Mouse (Mus musculus) forebrain, embryonic 15.5 days (tissue): Measurements from ENCODE around the gene Pnmt. TPM values are rescaled to one million over a fixed set of nuclear protein-coding genes. Genes with fewer than 3 reads are reported as not detected.
"Not testable (repeated sequence)": the region's sequence is repeated elsewhere in the genome, so short reads cannot be mapped to it uniquely, and the experiment has no call there.

Source experiments
- ATAC-seq: fragments of 200-750 bp; cut with Nextera tagmentation; replicated peaks from 2 replicates; pipeline ENCODE4 v1.8.0; 2017; ENCODE audit warnings: mild to moderate bottlenecking, moderate TSS enrichment, moderate library complexity
- H3K27ac ChIP-seq: fragments of 300-500 bp; sonication (generic); replicated peaks from 2 replicates; pipeline ENCODE4 v1.5.1; 2015; ENCODE audit warnings: mild to moderate bottlenecking, inconsistent platforms
- H3K27me3 ChIP-seq: fragments of 300-500 bp; sonication (generic); 2 replicates; pipeline ENCODE4 v1.6.1; 2015; ENCODE audit warnings: inconsistent platforms
- H3K36me3 ChIP-seq: fragments of 300-500 bp; sonication (generic); 2 replicates; pipeline ENCODE4 v1.6.1; 2015; ENCODE audit warnings: mild to moderate bottlenecking, inconsistent platforms
- H3K4me1 ChIP-seq: fragments of 300-500 bp; sonication (generic); 2 replicates; pipeline ENCODE4 v1.6.1; 2015; ENCODE audit warnings: inconsistent platforms
- H3K4me2 ChIP-seq: fragments of 300-500 bp; sonication (generic); replicated peaks from 2 replicates; pipeline ENCODE4 v1.6.1; 2015; ENCODE audit warnings: mild to moderate bottlenecking, inconsistent platforms
- H3K4me3 ChIP-seq: fragments of 300-500 bp; sonication (generic); 2 replicates; pipeline ENCODE4 v1.5.1; 2015; ENCODE audit warnings: mild to moderate bottlenecking, inconsistent platforms
- H3K9ac ChIP-seq: fragments of 300-500 bp; sonication (generic); replicated peaks from 2 replicates; pipeline ENCODE4 v1.6.1; 2015; ENCODE audit warnings: mild to moderate bottlenecking, inconsistent platforms
- H3K9me3 ChIP-seq: fragments of 300-500 bp; sonication (generic); 2 replicates; pipeline ENCODE4 v1.6.1; 2016; ENCODE audit warnings: inconsistent platforms
- WGBS: fragments of 180-500 bp; shearing (Covaris S2); methylation state at CpG from one replicate; pipeline ENCODE4 v1.1.7; 2015; ENCODE audit warnings: mixed read lengths; 5-methylcytosine and 5-hydroxymethylcytosine counted together
- polyA plus RNA-seq: library from polyadenylated mRNA; unstranded; fragments of >200 nt; fragmentation: Nextera tagmentation; extraction: Ambion mirVana; gene quantifications from 2 replicates; pipeline ENCODE4 v1.2.1, GENCODE M21; 2015

Gene Pnmt
- polyA plus RNA-seq, 1 experiment from 2014 or later = 0.70 TPM

DNA sequence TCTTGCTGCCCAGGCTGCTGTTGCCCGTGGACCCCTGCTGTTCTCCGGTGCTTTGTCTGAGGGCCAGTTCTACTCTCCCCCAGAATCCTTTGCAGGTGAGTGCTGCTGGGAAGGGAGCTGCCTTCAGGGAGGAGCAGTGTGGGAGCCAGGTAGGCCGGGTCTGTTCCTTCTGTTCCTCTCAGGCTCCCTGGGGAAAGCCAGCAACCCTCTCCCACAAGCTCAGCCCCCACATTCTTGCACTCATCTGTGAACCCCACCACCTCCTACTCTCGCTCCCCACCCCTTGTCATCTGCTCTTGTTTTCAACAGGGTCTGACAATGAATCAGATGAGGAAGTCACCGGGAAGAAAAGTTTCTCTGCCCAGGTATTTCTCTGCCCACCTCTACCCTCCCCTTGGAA lies 9.5 kb upstream of the Pnmt start:
- no peak overlapping the region for H3K4me3 ChIP-seq
- no peak overlapping the region for H3K9ac ChIP-seq
- no peak for ATAC-seq
- H3K4me2 ChIP-seq = no peak overlapping the region
- H3K27me3 ChIP-seq = no peaks in the 10 kb centered on the region
- H3K9me3 ChIP-seq = no peaks in the 10 kb centered on the region
- H3K27ac ChIP-seq = no peak overlapping the region
- H3K36me3 ChIP-seq = peaks cover 52% of the 10 kb centered on the region
- WGBS = 68% methylated on average over 5 of the region's 5 CpGs
- peaks cover 29% of the 10 kb centered on the region for H3K4me1 ChIP-seq

DNA sequence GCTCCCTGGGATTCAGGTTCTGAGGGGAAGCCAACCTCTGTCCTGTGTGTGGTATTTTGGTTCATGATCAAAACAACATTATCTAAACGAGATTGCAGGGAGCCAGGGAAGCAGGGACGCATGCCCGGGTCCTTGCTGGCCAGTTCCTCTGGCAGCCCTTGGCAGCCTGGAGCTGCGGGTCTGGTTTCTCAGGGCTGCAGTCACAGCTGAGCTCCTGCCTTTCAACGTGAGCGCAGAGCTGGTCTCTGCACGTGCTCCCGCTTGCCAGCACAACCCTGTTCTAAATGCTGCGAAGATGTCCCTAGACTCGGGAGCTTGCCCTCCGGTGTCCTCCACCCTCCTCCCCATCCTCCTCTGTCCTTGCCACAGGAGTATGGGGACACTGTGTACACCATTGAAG lies 8.5 kb upstream of the Pnmt start:
- Histone ChIP-seq H3K27me3 (no peaks in the 10 kb centered on the region), H3K9me3 (no peaks in the 10 kb centered on the region), H3K4me3 (no peak overlapping the region), H3K4me2 (no peak overlapping the region), H3K4me1 (peaks cover 23% of the 10 kb centered on the region), H3K27ac (no peak overlapping the region), H3K9ac (no peak overlapping the region), H3K36me3 (peaks cover 52% of the 10 kb centered on the region)
- ATAC-seq = no peak
- 90% methylated on average over 11 of the region's 11 CpGs for WGBS

DNA sequence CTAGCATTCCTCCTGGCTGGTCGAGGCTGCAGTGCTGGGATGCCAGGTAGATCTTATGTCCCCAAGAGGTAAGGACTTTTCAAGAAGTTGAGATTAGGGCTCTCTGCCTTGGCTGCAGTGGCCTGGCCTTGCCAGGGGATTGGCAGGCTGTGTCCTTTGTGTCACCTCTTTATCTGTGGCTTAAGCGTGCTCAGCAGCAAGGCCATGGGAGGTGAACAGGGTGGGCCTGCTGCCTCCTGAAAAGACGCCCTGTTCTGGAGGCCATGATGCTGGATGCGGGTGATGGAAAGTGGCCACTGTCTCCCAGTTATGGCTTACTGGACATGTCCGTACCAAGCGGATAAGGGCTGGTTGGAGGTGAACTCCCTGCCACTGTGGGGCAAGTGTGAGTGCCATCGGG lies 6.9 kb upstream of the Pnmt start:
- Histone ChIP-seq H3K4me1 (peaks cover 18% of the 10 kb centered on the region), H3K27me3 (no peaks in the 10 kb centered on the region), H3K27ac (peak overlapping the region; percentile 48; the same call in 1 of the 2 replicates), H3K9me3 (no peaks in the 10 kb centered on the region), H3K36me3 (peaks cover 52% of the 10 kb centered on the region), H3K9ac (no peak overlapping the region), H3K4me2 (no peak overlapping the region), H3K4me3 (no peak overlapping the region)
- no peak for ATAC-seq
- 92% methylated on average over 7 of the region's 7 CpGs for WGBS

GRCm38 (mm10) chr11:98380106-98380505 lies 6.1 kb upstream of the Pnmt start:
- H3K9ac ChIP-seq = no peak overlapping the region
- peaks cover 51% of the 10 kb centered on the region for H3K36me3 ChIP-seq
- H3K27ac ChIP-seq = peak overlapping the region; percentile 48
- no peak overlapping the region for H3K4me2 ChIP-seq
- no peaks in the 10 kb centered on the region for H3K27me3 ChIP-seq
- WGBS = 77% methylated on average over 6 of the region's 6 CpGs
- H3K4me3 ChIP-seq = no peak overlapping the region
- H3K4me1 ChIP-seq = peaks cover 10% of the 10 kb centered on the region
- no peaks in the 10 kb centered on the region for H3K9me3 ChIP-seq
- ATAC-seq = no peak

- ATAC-seq = no peak
- Histone ChIP-seq H3K9me3 (no peaks in the 10 kb centered on the region), H3K9ac (no peak overlapping the region), H3K4me1 (peaks cover 8% of the 10 kb centered on the region), H3K4me2 (no peak overlapping the region), H3K36me3 (peaks cover 35% of the 10 kb centered on the region), H3K27me3 (0 out of 2 replicates have a peak, but pooled peaks cover 8% of the 10 kb centered on the region), H3K4me3 (no peak overlapping the region), H3K27ac (no peak overlapping the region)
- WGBS = 88% methylated on average over 2 of the region's 2 CpGs
Measured at GRCm38 (mm10) chr11:98381651-98382050, 4.6 kb upstream of the Pnmt start.

DNA sequence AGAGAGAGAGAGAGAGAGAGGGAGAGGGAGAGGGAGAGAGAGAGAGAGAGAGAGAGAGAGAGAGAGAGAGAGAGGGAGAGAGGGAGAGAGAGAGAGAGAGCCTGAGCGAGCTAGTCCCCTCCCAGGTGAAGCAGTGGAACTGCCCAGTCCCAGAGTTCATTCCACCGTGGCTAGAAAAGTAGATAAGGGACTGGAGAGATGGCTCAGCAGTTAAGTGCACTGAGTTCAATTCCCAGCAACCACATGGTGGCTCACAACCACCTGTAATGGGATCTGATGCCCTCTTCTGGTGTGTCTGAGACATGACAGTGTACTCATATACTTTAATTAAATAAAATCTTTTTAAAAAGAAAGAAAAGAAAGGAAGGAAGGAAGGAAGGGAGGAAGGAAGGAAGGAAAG lies 3.8 kb upstream of the Pnmt start:
- H3K4me2 ChIP-seq, H3K4me1 ChIP-seq, H3K9ac ChIP-seq, ATAC-seq, H3K4me3 ChIP-seq, H3K27ac ChIP-seq, H3K9me3 ChIP-seq: not testable (repeated sequence)
- peaks cover 12% of the 10 kb centered on the region; the same call in 1 of the 2 replicates for H3K27me3 ChIP-seq
- WGBS = 50% methylated on average over 2 of the region's 2 CpGs
- H3K36me3 ChIP-seq = peaks cover 28% of the 10 kb centered on the region

DNA sequence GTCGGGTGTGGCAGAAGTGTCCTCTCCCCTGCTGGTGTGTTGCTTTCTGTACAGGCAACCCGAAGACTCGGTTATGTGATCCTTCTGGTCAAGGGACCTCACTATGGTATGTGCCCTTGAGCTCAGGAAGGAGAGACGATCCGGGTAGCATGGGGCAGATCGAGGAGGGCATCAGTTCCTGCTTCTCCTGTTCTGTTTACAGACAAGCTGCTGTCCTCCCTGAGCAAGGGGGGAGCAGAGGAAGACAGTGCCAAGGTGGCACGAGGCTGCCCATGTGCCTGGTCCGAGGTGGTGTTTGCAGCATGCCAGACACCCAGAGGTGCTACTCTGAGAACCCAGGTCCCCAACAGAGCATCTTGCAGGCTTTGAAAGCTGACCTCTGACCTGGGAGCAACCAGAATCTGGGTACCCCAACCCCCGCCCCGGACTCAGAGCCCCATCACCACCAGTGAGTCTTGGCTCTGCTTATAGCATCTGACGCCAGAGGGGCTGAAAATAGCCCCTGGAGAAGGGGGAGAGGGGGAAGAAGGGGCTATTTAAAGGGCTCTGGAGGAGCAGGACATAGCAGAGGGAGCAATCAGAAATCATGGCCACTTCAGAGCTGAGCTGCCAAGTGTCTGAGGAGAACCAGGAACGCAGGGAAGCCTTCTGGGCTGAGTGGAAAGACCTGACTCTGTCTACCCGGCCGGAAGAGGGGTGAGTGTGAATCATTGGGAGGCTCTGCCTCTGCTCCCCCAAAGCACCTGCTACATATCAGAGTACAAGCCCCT lies 2.8 kb upstream of the Pnmt start, which contains the start of gene Tcap:
Gene Tcap, plus strand, starts transcription at position 551 of the 770 bp plus-strand sequence.
- H3K27ac ChIP-seq = no peak within 1 kb of the TSS
- WGBS = 66% methylated on average over 14 of the region's 14 CpGs
- H3K4me1 ChIP-seq = peaks cover 8% of the 10 kb centered on the region
- H3K4me2 ChIP-seq = no peak within 1 kb of the TSS
- peaks cover 17% of the 10 kb centered on the region for H3K36me3 ChIP-seq
- H3K9ac ChIP-seq = no peak within 1 kb of the TSS
- no peaks in the 10 kb centered on the region for H3K9me3 ChIP-seq
- H3K4me3 ChIP-seq = no peak within 1 kb of the TSS
- H3K27me3 ChIP-seq = peaks cover 20% of the 10 kb centered on the region
- ATAC-seq = no peak

DNA sequence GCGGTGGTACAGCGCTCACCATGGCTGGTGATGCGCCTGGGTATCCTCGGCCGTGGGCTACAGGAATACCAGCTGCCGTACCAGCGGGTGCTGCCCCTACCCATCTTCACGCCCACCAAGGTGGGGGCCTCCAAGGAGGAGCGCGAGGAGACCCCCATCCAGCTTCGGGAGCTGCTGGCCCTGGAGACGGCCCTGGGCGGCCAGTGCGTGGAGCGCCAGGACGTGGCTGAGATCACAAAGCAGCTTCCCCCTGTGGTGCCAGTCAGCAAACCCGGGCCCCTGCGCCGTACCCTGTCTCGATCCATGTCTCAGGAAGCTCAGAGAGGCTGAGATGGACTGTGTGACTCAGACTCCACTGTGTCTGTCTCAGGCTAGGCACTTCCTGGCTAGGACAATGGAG lies 2.0 kb upstream of the Pnmt start:
- H3K4me3 ChIP-seq = no peak overlapping the region
- H3K36me3 ChIP-seq = peaks cover 10% of the 10 kb centered on the region; the same call in 1 of the 2 replicates
- WGBS = 79% methylated on average over 20 of the region's 20 CpGs
- peaks cover 20% of the 10 kb centered on the region for H3K27me3 ChIP-seq
- H3K9ac ChIP-seq = no peak overlapping the region
- ATAC-seq = no peak
- H3K4me1 ChIP-seq = peaks cover 9% of the 10 kb centered on the region
- H3K9me3 ChIP-seq = no peaks in the 10 kb centered on the region
- no peak overlapping the region for H3K27ac ChIP-seq
- no peak overlapping the region for H3K4me2 ChIP-seq

DNA sequence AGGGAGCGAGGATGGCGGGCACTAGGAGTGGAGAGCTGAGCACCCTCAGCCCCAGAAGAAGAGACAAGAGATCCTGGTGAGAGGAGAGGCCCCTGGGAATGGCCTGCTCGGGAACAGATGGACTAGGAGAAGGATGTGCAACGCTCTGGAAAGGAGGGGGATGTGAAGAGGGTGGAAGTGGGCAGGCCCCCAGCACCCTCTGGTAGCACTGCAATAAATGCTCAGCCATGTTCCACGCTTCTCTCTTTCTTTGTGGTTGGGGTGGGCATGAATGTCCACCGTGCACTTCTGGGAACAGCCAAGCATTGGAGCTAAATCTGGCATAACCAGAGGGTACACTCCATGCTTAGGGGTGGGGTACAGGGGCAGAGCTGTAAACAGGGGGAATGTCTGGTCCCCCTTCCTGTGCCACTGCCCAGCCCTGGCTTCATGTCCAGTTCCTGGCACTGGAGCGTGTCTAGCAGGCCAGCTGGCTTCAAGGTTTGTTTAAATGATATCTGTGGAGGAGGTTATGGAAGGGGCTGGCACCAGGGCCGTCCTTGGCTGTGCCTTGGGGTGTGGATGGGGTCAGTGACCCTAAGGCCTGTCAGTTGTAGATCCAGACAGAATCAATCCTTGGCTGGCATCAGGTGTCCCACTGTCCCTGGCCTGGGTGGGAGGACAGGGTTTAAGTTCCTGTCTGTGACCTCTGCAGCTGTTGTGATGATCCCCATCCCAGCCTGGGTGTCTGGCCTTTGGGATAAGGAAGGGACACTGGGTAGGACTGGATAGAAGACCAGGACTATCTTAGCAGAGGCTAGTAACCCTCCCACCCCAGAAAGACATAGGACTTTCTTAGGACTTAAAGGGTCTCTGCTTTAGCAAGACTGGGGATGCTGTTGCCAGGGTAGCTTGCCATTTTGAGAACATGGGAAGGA lies 1.3 kb upstream of the Pnmt start:
- H3K4me1 ChIP-seq = peaks cover 7% of the 10 kb centered on the region
- H3K36me3 ChIP-seq = peaks cover 8% of the 10 kb centered on the region; the same call in 1 of the 2 replicates
- H3K9me3 ChIP-seq = no peaks in the 10 kb centered on the region
- ATAC-seq = no peak
- 60% methylated on average over 8 of the region's 8 CpGs for WGBS
- peaks cover 20% of the 10 kb centered on the region for H3K27me3 ChIP-seq
- no peak overlapping the region for H3K9ac ChIP-seq
- H3K27ac ChIP-seq = no peak overlapping the region
- no peak overlapping the region for H3K4me3 ChIP-seq
- no peak overlapping the region for H3K4me2 ChIP-seq

- H3K27ac ChIP-seq = no peak overlapping the region
- H3K36me3 ChIP-seq = no peaks in the 10 kb centered on the region
- H3K9ac ChIP-seq = no peak overlapping the region
- H3K4me2 ChIP-seq = 0 out of 2 replicates have a peak overlapping the region, but pooled peaks have one; percentile 8
- ATAC-seq = no peak
- H3K27me3 ChIP-seq = peaks cover 20% of the 10 kb centered on the region
- H3K4me3 ChIP-seq = no peak overlapping the region
- H3K4me1 ChIP-seq = peaks cover 2% of the 10 kb centered on the region; the same call in 1 of the 2 replicates
- H3K9me3 ChIP-seq = no peaks in the 10 kb centered on the region
- 18% methylated on average over 24 of the region's 24 CpGs for WGBS
Measured at GRCm38 (mm10) chr11:98386596-98386995, 346 bp downstream of the Pnmt start.

- H3K9me3 ChIP-seq = no peaks in the 10 kb centered on the region
- no peak overlapping the region for H3K4me2 ChIP-seq
- H3K4me1 ChIP-seq = peaks cover 2% of the 10 kb centered on the region; the same call in 1 of the 2 replicates
- H3K36me3 ChIP-seq = no peaks in the 10 kb centered on the region
- H3K27me3 ChIP-seq = peaks cover 20% of the 10 kb centered on the region
- WGBS = 62% methylated on average over 14 of the region's 14 CpGs
- ATAC-seq = no peak
- H3K4me3 ChIP-seq = no peak overlapping the region
- no peak overlapping the region for H3K9ac ChIP-seq
- no peak overlapping the region for H3K27ac ChIP-seq
Measured at GRCm38 (mm10) chr11:98387056-98387577, 867 bp downstream of the Pnmt start.

DNA sequence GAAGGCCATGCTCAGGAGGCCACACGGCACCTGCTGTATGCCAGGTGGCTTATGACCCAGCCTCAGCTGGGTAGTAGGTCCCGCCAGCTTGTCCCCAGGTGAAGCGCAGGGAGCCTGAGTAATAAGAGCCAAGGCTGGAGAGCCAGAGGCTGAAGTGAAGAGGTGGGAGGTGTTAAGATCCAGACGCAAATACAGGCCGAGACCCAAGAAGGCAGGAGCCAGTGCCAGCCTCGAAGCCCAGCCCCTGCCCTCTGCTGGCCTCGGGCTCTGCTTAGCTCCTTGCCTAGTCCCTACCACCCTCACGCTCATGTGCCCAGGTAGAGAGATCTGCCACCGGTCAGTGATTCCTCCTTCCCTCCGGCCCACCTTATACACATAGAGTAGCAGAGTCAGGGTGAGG lies 2.0 kb downstream of the Pnmt start:
- no peak overlapping the region for H3K4me2 ChIP-seq
- 72% methylated on average over 10 of the region's 10 CpGs for WGBS
- peaks cover 4% of the 10 kb centered on the region for H3K4me1 ChIP-seq
- no peaks in the 10 kb centered on the region for H3K36me3 ChIP-seq
- peaks cover 20% of the 10 kb centered on the region for H3K27me3 ChIP-seq
- ATAC-seq = no peak
- no peaks in the 10 kb centered on the region for H3K9me3 ChIP-seq
- no peak overlapping the region for H3K4me3 ChIP-seq
- H3K9ac ChIP-seq = no peak overlapping the region
- no peak overlapping the region for H3K27ac ChIP-seq
